Mouse (Mus musculus): ENCODE results near the gene Mypn.

Mypn gene

GRCm38 (mm10) chr10:63199008-63199407, 4.7 kb downstream of the Mypn start:
- no peak for DNase-seq (ENCODE audit: low spot score)

DNA sequence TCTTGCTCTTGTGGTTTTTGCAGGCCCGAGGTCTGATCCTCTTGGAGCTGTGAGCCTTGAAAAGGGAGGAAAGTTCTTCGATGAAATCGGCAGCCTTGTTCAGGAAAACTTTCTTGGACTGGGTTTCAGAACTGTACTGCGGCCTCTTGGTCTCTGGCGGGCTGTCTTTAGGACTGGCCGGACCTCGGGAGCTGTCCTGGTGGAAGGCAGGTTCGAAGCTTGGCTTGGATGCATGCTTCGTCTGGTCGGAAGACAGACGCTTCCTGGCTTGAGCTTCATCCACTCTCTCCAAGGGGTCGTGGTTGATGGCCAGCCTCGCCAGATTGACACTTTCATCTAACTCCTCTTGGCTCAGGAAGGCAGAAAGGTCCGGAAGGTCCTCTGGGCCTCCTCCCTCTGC, 11.0 kb downstream of the Mypn start:
- DNase-seq (ENCODE audit: low spot score): no peak

GRCm38 (mm10) chr10:63192276-63192675, 11.5 kb downstream of the Mypn start:
- no peak for DNase-seq (ENCODE audit: low spot score)

DNA sequence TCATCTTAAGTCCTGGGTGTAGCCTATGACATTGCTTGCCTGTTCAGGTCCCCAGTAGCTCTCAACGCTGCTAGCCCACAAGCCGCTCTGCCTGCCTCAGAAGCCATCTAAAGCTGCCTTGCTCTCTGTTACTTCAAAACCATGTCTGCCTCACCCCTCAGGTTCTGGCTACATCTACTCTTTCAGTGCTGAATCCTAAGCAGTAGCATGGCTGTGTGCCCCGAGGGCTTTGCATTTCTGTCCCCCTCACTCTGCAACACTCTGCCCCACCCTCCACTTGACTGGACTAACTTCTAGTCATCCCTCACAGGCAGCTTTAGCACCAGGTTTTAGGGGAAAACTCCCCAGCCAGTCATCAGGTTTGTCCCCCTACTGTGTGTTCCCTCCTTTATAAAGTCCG, 19.3 kb downstream of the Mypn start:
- no peak for DNase-seq (ENCODE audit: low spot score)

DNA sequence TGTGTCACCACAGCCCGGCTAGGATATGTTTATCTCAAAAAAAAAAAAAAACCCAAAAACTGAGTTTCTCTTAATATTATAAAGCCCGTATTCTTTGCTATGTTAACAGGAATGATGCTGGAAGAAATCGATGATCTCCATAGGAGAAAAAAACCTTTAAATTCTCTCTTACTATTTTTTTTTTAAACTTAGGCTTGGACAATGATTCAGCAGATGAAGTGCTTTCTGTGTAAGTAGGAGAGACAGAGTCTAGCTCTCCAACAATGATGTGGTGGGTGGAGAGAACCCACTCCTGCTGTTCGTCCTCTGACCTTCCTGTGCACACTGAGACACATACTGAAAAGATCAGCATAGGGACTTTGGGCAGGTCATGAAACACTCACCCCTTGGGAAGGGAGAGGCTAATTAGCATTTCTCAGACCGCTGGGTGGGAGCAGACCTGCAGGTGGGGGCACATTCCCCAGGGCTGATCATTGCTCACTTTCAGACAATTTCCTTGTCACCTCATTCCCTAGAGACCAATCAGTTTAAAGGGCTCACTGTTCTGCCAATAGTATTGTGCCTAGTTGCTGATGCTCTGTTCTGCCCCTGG, 21.5 kb downstream of the Mypn start:
- no peak for DNase-seq (ENCODE audit: low spot score)

GRCm38 (mm10) chr10:63181166-63181565, 22.6 kb downstream of the Mypn start:
- no peak for DNase-seq (ENCODE audit: low spot score)

DNA sequence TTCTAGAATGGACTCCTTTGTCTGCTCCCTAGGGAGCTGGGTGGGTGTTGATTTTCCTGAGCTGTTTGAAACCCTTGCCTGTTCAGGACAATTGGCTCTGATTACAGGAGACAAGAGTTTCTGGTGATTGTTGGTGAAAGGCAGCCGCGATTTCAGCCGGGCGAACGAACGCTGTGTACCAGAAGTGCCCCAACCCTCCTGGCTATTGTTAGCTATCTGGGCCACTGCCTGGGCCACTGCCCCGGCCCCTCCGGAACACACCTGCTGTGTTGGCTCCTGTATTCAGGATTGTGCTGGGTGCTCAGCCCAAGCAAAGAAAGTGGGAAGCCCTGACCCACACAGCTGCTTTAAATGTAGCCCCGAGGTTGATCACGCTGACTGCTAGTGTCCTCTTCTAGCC, 24.2 kb downstream of the Mypn start:
- DNase-seq (ENCODE audit: low spot score): no peak

DNA sequence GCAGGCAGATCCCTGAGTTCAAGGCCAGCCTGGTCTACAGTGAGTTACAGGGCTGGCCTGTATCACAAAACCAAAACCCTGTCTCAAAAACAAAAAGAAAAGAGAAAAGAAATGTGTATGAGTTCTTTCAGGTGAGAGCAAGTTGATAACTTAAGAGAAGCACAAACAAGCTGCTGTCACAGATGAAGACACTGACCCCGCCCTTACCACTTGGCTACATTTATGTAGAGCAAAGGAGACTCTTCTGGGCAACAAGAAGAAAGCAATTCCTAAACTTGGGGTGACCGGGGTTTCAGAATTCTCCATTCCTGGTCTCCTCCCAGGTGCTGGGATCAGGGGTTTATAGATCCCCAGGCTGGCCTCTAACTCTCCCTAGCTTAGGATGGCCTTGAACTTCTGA, 25.4 kb downstream of the Mypn start:
- DNase-seq (ENCODE audit: low spot score): no peak

GRCm38 (mm10) chr10:63177286-63178140, 26.2 kb downstream of the Mypn start:
- no peak for DNase-seq (ENCODE audit: low spot score)

DNA sequence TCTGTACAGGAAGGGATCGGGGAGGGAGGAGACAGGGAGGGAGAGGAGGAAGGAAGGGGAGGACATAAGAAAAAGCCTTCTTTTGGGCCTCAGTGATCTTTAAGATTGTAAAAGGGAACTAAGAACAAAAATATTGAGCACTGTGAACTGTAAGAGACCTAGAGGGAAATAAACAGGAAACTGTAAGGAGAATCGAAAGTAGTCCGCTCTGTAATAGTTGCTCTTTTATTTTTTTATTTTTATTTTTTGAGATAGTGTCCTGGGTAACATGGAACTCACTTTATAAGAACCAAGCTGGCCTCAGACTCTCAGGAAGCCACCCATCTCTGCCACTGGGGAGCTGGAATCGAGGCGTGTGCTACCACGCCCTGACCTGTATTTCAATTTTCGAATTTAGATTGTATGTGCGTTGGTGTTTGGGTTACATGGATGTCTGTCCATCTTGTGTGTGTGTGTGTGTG, 27.3 kb downstream of the Mypn start:
- DNase-seq (ENCODE audit: low spot score): no peak

GRCm38 (mm10) chr10:63172089-63172488, 31.7 kb downstream of the Mypn start:
- no peak for DNase-seq (ENCODE audit: low spot score)

GRCm38 (mm10) chr10:63169503-63169902, 34.2 kb downstream of the Mypn start:
- no peak for DNase-seq (ENCODE audit: low spot score)

DNA sequence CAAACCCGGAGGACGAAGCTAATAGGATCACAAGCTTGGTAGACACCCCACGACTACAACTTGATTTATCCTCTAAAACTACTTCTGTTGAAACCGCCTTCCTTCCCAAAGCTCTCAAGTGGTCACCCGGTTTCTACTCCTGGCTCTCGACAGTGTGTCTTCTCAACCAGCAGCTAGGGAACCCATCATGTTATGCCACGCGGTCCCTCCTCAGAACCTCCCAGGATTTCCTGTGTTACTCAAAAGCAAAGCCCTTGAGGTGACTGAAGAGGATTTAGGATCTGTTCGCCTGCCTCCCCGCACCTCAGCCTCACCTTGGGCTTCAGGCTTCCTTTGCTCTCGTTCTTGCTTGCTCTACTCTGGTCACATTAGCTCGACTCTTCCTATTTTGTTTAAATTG, 35.6 kb downstream of the Mypn start:
- no peak for DNase-seq (ENCODE audit: low spot score)

DNA sequence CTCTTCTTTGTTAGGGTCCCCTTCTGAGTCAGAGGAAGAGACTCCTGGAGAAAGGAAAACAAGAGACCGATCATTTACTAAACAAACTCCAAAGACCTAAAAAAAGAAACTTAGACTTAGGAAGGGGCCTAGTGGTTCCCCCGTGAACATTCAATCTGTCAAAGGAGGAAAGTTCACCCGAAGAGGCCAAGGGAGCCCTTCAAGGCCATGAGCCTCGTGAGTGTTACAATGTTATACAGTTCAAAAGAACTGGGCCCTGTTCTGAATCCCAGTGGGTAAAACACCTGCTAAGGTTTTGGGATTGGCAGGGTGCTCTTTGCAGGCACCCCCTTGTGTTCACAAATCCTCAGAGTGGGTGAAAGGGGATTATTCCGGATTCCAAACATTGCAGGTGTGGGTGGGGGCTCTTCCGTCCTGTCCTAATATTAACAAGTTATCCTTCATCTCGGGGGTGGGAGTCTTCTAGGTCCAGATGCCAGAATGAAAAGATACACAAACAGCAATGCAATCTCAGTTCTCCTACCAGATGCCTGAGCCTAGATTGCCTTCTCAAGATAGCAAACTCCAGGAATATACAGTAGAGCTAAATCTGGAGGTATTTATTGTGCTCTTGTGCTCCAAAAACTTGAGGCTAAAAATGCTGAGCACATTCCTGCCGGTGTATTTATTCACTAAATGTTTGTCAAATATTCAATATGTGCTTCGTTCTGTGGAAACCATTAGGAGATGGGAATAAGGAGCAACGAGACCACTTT, 36.3 kb downstream of the Mypn start:
- DNase-seq (ENCODE audit: low spot score): no peak

- no peak for DNase-seq (ENCODE audit: low spot score)
Measured at GRCm38 (mm10) chr10:63165752-63166412, 37.9 kb downstream of the Mypn start.

DNA sequence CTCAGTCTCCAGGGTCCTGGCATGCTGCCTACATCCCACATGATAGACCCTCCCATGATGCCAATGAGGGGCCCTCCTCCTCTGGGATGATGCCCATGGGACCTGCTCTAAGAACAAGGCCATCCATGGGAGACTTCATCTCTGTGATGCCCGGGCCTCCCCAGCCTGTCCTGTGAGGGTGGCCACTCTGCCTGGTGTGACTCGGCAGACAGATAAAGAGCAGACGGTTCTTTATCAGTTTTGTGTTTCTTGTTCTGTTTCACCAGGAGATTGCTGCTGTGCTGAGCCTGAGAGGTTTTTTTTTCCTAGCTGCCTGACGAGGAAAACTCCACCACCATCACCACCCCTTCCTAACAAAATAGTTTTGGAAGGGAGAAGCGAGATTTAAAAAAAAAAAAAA, 42.5 kb downstream of the Mypn start:
- DNase-seq (ENCODE audit: low spot score): no peak

- DNase-seq (ENCODE audit: low spot score): no peak
Measured at GRCm38 (mm10) chr10:63160671-63161070, 43.1 kb downstream of the Mypn start.

GRCm38 (mm10) chr10:63158191-63158590, 45.6 kb downstream of the Mypn start:
- no peak for DNase-seq (ENCODE audit: low spot score)

GRCm38 (mm10) chr10:63157491-63157890, 46.3 kb downstream of the Mypn start:
- no peak for DNase-seq (ENCODE audit: low spot score)

- no peak for DNase-seq (ENCODE audit: low spot score)
Measured at GRCm38 (mm10) chr10:63156919-63157318, 46.8 kb downstream of the Mypn start.

GRCm38 (mm10) chr10:63156351-63156750, 47.4 kb downstream of the Mypn start:
- DNase-seq (ENCODE audit: low spot score): no peak

DNA sequence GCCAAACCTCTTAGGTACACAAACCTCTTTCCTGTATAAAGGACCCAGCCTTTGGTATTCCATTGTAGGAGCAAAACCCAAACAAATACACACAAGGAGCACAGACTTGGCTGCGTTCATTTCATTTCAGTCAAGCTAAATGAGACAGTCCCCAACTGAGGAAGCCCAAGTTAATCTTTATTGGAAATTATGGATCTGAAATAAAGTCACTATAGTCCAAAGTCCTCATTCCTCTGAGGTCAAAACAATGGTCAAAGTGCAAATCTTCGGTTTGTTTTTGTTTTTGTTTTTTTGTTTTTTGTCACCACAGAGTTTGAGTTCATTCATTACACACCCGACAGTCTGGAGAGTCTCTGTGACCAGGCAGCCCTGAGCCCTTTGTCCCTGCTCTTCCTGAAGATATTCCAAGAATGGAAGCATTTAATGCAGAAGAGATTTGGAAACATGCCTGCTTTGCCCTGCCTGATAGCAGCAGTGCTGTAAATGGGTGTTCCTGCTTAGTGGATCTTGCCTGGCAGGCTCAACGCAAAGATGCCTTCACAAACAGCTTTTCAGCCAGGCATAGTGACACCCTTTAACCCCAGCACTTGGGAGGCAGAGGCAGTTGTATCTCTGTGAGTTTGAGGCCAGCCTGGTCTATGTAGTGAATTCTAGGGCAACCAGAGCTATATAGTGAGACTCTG, 47.9 kb downstream of the Mypn start:
- DNase-seq (ENCODE audit: low spot score): no peak

Measured in ovary, postnatal 10 days (tissue).